Mouse (Mus musculus): ENCODE data around the gene Glrb. TPM values are rescaled to one million over a fixed set of nuclear protein-coding genes. Genes with fewer than 3 reads are reported as not detected.

The Glrb gene
- polyA plus RNA-seq, 1 experiment from 2014 or later, result 3.0 TPM

Other genes starting within 250 kb of the Glrb start
- gene Gria2, start 110.8 kb downstream of the Glrb start, polyA plus RNA-seq (2015; fragmentation: Nextera tagmentation; extraction: Ambion mirVana), result 0.26 and 0.48 TPM in 2 replicates
- 9.0 and 10.8 TPM in 2 replicates for gene Pdgfc, start 122.8 kb upstream of the Glrb start, polyA plus RNA-seq (2015; fragmentation: Nextera tagmentation; extraction: Ambion mirVana)

Measured in lung, embryonic 16.5 days (tissue).